Mouse (Mus musculus): Measurements from ENCODE around the gene Lnx2. TPM values are rescaled to one million over a fixed set of nuclear protein-coding genes. Genes with fewer than 3 reads are reported as not detected.

Gene Lnx2
- polyA plus RNA-seq, 1 experiment = 48.3 TPM

- no peak for TF ChIP-seq POLR2A (IDR thresholded peaks at IDR 0.05; ENCODE audit: control insufficient read depth, extremely low read depth, insufficient read depth, low read length, poor library complexity)
- no peak for TF ChIP-seq CTCF (IDR thresholded peaks at IDR 0.05; ENCODE audit: borderline replicate concordance, control insufficient read depth, extremely low read depth, insufficient read depth, low read length, poor library complexity)
- Histone ChIP-seq H3K27ac (ENCODE audit: control insufficient read depth, insufficient read depth, low read length) (no peak overlapping the region), H3K4me3 (ENCODE audit: control insufficient read depth, insufficient read depth, low read length) (no peak overlapping the region), H3K27me3 (ENCODE audit: control insufficient read depth, insufficient read depth, low read length) (no peaks in the 10 kb centered on the region), H3K36me3 (ENCODE audit: control insufficient read depth, insufficient read depth, low read length) (no peaks in the 10 kb centered on the region), H3K4me1 (replicated peaks; ENCODE audit: control insufficient read depth, insufficient read depth, low read length) (no peaks in the 10 kb centered on the region)
- DNase-seq = no peak
- WGBS = 54% methylated on average over 1 of the region's 1 CpGs
These were observed 73.1 kb downstream of the Lnx2 start for GRCm38 (mm10) chr5:147003303-147003702.

- Histone ChIP-seq H3K4me1 (replicated peaks; ENCODE audit: control insufficient read depth, insufficient read depth, low read length) (no peaks in the 10 kb centered on the region), H3K27ac (ENCODE audit: control insufficient read depth, insufficient read depth, low read length) (no peak overlapping the region), H3K27me3 (ENCODE audit: control insufficient read depth, insufficient read depth, low read length) (no peaks in the 10 kb centered on the region), H3K4me3 (ENCODE audit: control insufficient read depth, insufficient read depth, low read length) (no peak overlapping the region), H3K36me3 (ENCODE audit: control insufficient read depth, insufficient read depth, low read length) (no peaks in the 10 kb centered on the region)
- 91% methylated on average over 4 of the region's 4 CpGs for WGBS
- TF ChIP-seq CTCF (IDR thresholded peaks at IDR 0.05; ENCODE audit: borderline replicate concordance, control insufficient read depth, extremely low read depth, insufficient read depth, low read length, poor library complexity) (no peak), POLR2A (IDR thresholded peaks at IDR 0.05; ENCODE audit: control insufficient read depth, extremely low read depth, insufficient read depth, low read length, poor library complexity) (no peak)
- DNase-seq = no peak
These were observed 75.1 kb downstream of the Lnx2 start for GRCm38 (mm10) chr5:147001312-147001711.

GRCm38 (mm10) chr5:146998802-146999201 lies 77.6 kb downstream of the Lnx2 start:
- Histone ChIP-seq H3K27me3 (ENCODE audit: control insufficient read depth, insufficient read depth, low read length) (no peaks in the 10 kb centered on the region), H3K4me1 (replicated peaks; ENCODE audit: control insufficient read depth, insufficient read depth, low read length) (no peaks in the 10 kb centered on the region), H3K4me3 (ENCODE audit: control insufficient read depth, insufficient read depth, low read length) (no peak overlapping the region), H3K36me3 (ENCODE audit: control insufficient read depth, insufficient read depth, low read length) (no peaks in the 10 kb centered on the region), H3K27ac (ENCODE audit: control insufficient read depth, insufficient read depth, low read length) (no peak overlapping the region)
- 94% methylated on average over 12 of the region's 12 CpGs for WGBS
- no peak for DNase-seq
- TF ChIP-seq POLR2A (IDR thresholded peaks at IDR 0.05; ENCODE audit: control insufficient read depth, extremely low read depth, insufficient read depth, low read length, poor library complexity) (no peak), CTCF (IDR thresholded peaks at IDR 0.05; ENCODE audit: borderline replicate concordance, control insufficient read depth, extremely low read depth, insufficient read depth, low read length, poor library complexity) (no peak)

GRCm38 (mm10) chr5:146996812-146997211 lies 79.6 kb downstream of the Lnx2 start:
- no peak overlapping the region for H3K27ac ChIP-seq (ENCODE audit: control insufficient read depth, insufficient read depth, low read length)
- 87% methylated on average over 7 of the region's 7 CpGs for WGBS
- TF ChIP-seq CTCF (IDR thresholded peaks at IDR 0.05; ENCODE audit: borderline replicate concordance, control insufficient read depth, extremely low read depth, insufficient read depth, low read length, poor library complexity) (no peak), POLR2A (IDR thresholded peaks at IDR 0.05; ENCODE audit: control insufficient read depth, extremely low read depth, insufficient read depth, low read length, poor library complexity) (no peak)
- H3K4me1 ChIP-seq (replicated peaks; ENCODE audit: control insufficient read depth, insufficient read depth, low read length) = no peaks in the 10 kb centered on the region
- no peak for DNase-seq
- no peak overlapping the region for H3K4me3 ChIP-seq (ENCODE audit: control insufficient read depth, insufficient read depth, low read length)
- H3K36me3 ChIP-seq (ENCODE audit: control insufficient read depth, insufficient read depth, low read length) = no peaks in the 10 kb centered on the region
- no peaks in the 10 kb centered on the region for H3K27me3 ChIP-seq (ENCODE audit: control insufficient read depth, insufficient read depth, low read length)

GRCm38 (mm10) chr5:146994973-146995372 lies 81.4 kb downstream of the Lnx2 start:
- no peaks in the 10 kb centered on the region for H3K4me1 ChIP-seq (replicated peaks; ENCODE audit: control insufficient read depth, insufficient read depth, low read length)
- no peak overlapping the region for H3K27ac ChIP-seq (ENCODE audit: control insufficient read depth, insufficient read depth, low read length)
- H3K36me3 ChIP-seq (ENCODE audit: control insufficient read depth, insufficient read depth, low read length) = no peaks in the 10 kb centered on the region
- no peak overlapping the region for H3K4me3 ChIP-seq (ENCODE audit: control insufficient read depth, insufficient read depth, low read length)
- WGBS = 66% methylated on average over 6 of the region's 6 CpGs
- DNase-seq = no peak
- no peaks in the 10 kb centered on the region for H3K27me3 ChIP-seq (ENCODE audit: control insufficient read depth, insufficient read depth, low read length)
- TF ChIP-seq POLR2A (IDR thresholded peaks at IDR 0.05; ENCODE audit: control insufficient read depth, extremely low read depth, insufficient read depth, low read length, poor library complexity) = no peak
- no peak for TF ChIP-seq CTCF (IDR thresholded peaks at IDR 0.05; ENCODE audit: borderline replicate concordance, control insufficient read depth, extremely low read depth, insufficient read depth, low read length, poor library complexity)

GRCm38 (mm10) chr5:146993509-146993908 lies 82.9 kb downstream of the Lnx2 start:
- no peaks in the 10 kb centered on the region for H3K27me3 ChIP-seq (ENCODE audit: control insufficient read depth, insufficient read depth, low read length)
- H3K4me1 ChIP-seq (replicated peaks; ENCODE audit: control insufficient read depth, insufficient read depth, low read length) = no peaks in the 10 kb centered on the region
- no peaks in the 10 kb centered on the region for H3K36me3 ChIP-seq (ENCODE audit: control insufficient read depth, insufficient read depth, low read length)
- 84% methylated on average over 8 of the region's 8 CpGs for WGBS
- no peak for DNase-seq
- no peak overlapping the region for H3K27ac ChIP-seq (ENCODE audit: control insufficient read depth, insufficient read depth, low read length)
- TF ChIP-seq POLR2A (IDR thresholded peaks at IDR 0.05; ENCODE audit: control insufficient read depth, extremely low read depth, insufficient read depth, low read length, poor library complexity) (no peak), CTCF (IDR thresholded peaks at IDR 0.05; ENCODE audit: borderline replicate concordance, control insufficient read depth, extremely low read depth, insufficient read depth, low read length, poor library complexity) (no peak)
- H3K4me3 ChIP-seq (ENCODE audit: control insufficient read depth, insufficient read depth, low read length) = no peak overlapping the region

- no peak for TF ChIP-seq CTCF (IDR thresholded peaks at IDR 0.05; ENCODE audit: borderline replicate concordance, control insufficient read depth, extremely low read depth, insufficient read depth, low read length, poor library complexity)
- no peak for TF ChIP-seq POLR2A (IDR thresholded peaks at IDR 0.05; ENCODE audit: control insufficient read depth, extremely low read depth, insufficient read depth, low read length, poor library complexity)
- Histone ChIP-seq H3K4me1 (replicated peaks; ENCODE audit: control insufficient read depth, insufficient read depth, low read length) (no peaks in the 10 kb centered on the region), H3K27ac (ENCODE audit: control insufficient read depth, insufficient read depth, low read length) (no peak overlapping the region), H3K27me3 (ENCODE audit: control insufficient read depth, insufficient read depth, low read length) (no peaks in the 10 kb centered on the region; the same call in 1 of the 2 replicates), H3K36me3 (ENCODE audit: control insufficient read depth, insufficient read depth, low read length) (no peaks in the 10 kb centered on the region), H3K4me3 (ENCODE audit: control insufficient read depth, insufficient read depth, low read length) (no peak overlapping the region)
- no peak for DNase-seq
- WGBS = 75% methylated on average over 5 of the region's 5 CpGs
These were observed 87.3 kb downstream of the Lnx2 start for GRCm38 (mm10) chr5:146989051-146989450.
